Mouse (Mus musculus): Measurements from ENCODE around the gene Zfp791.
"Not testable (repeated sequence)": the region's sequence is repeated elsewhere in the genome, so short reads cannot be mapped to it uniquely, and the experiment has no call there.

GRCm38 (mm10) chr8:85120251-85120650, 2.6 kb downstream of the Zfp791 start:
- not testable (repeated sequence) for TF ChIP-seq CTCF, EP300 (IDR thresholded peaks at IDR 0.05; ENCODE audit: low read depth)

Measured in heart, postnatal 0 days (tissue).